Mouse (Mus musculus) cerebellum, adult 2 months (tissue): ENCODE results near the gene Cacna1d.

Experiments used
- CTCF ChIP-seq: fragments of 200-500 bp; IDR thresholded peaks from 2 replicates; pipeline ENCODE4 v1.5.1; 2011; ENCODE audit warnings: low read depth, mild to moderate bottlenecking, control low read depth, low read length, moderate library complexity, borderline replicate concordance; ENCODE audit not compliant: insufficient read depth
- POLR2A ChIP-seq: fragments of 200-500 bp; IDR thresholded peaks from 2 replicates; pipeline ENCODE4 v1.6.1; 2011; ENCODE audit warnings: low read length, control low read depth, borderline replicate concordance; ENCODE audit not compliant: insufficient read depth

DNA sequence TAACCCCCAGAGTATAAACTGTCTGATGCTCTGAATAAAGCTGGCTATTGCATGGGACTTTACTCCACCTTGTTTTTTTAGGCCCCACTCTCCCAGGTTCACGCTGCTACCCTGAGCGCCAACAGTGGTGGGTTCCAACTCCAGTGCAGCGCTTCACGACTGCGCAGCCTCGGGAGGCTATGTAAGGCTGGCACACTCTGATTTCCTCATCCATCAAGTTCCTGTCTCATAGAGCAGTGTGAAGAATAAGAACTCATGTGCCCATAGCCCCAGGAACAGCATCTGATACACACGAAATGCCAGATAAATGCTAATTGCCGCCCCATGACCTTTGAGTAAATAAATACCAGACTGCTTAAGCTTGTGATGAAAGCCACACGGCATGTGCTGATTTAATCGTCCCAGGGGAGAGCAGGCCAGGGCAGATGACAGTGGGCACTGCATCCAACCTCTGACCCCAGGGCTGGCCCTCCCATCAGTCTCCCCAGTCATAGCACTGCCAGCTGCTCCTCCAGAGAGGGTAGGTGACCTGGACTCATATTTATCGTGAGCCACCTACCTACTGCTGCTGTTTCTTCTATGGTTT, 352.8 kb downstream of the Cacna1d start:
- no peak for TF ChIP-seq CTCF
- no peak for TF ChIP-seq POLR2A
